Mouse (Mus musculus) heart, embryonic 11.5 days (tissue): ENCODE measurements around the gene Rapsn. TPM values are rescaled to one million over a fixed set of nuclear protein-coding genes. Genes with fewer than 3 reads are reported as not detected.

Source experiments
- ATAC-seq: fragments of 200-750 bp; cut with Nextera tagmentation; replicated peaks from 2 replicates; pipeline ENCODE4 v1.8.0; 2017; ENCODE audit warnings: moderate library complexity; ENCODE audit not compliant: insufficient number of reproducible peaks, low FRiP score, low TSS enrichment
- H3K27ac ChIP-seq: fragments of 300-500 bp; sonication (generic); 2 replicates; pipeline ENCODE4 v1.5.1; 2014; ENCODE audit warnings: mild to moderate bottlenecking, low read depth, low read length
- H3K27me3 ChIP-seq: fragments of 300-500 bp; sonication (generic); 2 replicates; pipeline ENCODE4 v1.6.1; 2014; ENCODE audit warnings: mild to moderate bottlenecking, low read length, mixed read lengths; ENCODE audit not compliant: control insufficient read depth, insufficient read depth
- H3K36me3 ChIP-seq: fragments of 300-500 bp; sonication (generic); 2 replicates; pipeline ENCODE4 v1.6.1; 2014; ENCODE audit warnings: mild to moderate bottlenecking, low read length, moderate library complexity, mixed read lengths; ENCODE audit not compliant: control insufficient read depth, insufficient read depth
- H3K4me1 ChIP-seq: fragments of 300-500 bp; sonication (generic); 2 replicates; pipeline ENCODE4 v1.6.1; 2014; ENCODE audit warnings: low read length; ENCODE audit not compliant: control insufficient read depth, insufficient read depth
- H3K4me2 ChIP-seq: fragments of 300-500 bp; sonication (generic); 2 replicates; pipeline ENCODE4 v1.6.1; 2014; ENCODE audit warnings: mild to moderate bottlenecking, moderate library complexity
- H3K4me3 ChIP-seq: fragments of 300-500 bp; sonication (generic); 2 replicates; pipeline ENCODE4 v1.5.1; 2014; ENCODE audit warnings: low read depth, low read length
- H3K9ac ChIP-seq: fragments of 300-500 bp; sonication (generic); 2 replicates; pipeline ENCODE4 v1.6.1; 2014; ENCODE audit warnings: mild to moderate bottlenecking, low read depth, low read length, moderate library complexity
- H3K9me3 ChIP-seq: fragments of 300-500 bp; sonication (generic); replicated peaks from 2 replicates; pipeline ENCODE4 v1.6.1; 2016; ENCODE audit warnings: low read length; ENCODE audit not compliant: control insufficient read depth
- WGBS: fragments of 180-500 bp; shearing (Covaris S2); extraction: QIAGEN DNeasy Blood & Tissue Kit; methylation state at CpG from one replicate; pipeline ENCODE4 v1.1.7; 2014; ENCODE audit not compliant: insufficient replicate concordance; 5-methylcytosine and 5-hydroxymethylcytosine counted together
- polyA plus RNA-seq: library from polyadenylated mRNA; unstranded; fragments of >200 nt; fragmentation: Nextera tagmentation; extraction: Ambion mirVana; gene quantifications from 2 replicates; pipeline ENCODE4 v1.2.1, GENCODE M21; 2014

The Rapsn gene
- polyA plus RNA-seq, 1 experiment from 2014 or later, result 11.3 TPM

DNA sequence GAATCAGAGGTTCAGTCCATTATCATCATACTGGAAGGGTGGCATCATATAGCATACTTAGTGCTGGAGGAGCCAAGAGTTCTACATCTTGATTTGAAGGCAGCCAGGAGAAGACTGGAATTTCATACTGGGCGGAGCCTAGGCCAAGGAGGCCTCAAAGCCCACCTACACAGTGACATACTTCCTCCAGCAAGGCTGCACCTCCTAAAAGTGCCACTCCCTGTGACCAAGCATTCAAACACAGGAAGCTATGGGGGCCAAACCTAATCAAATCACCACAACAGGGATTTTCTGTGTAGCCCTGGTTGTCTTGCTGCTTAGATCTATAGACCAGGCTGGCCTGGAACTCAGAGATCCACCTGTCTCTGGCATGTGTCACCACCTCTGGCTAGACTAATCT lies 11.5 kb upstream of the Rapsn start:
- Histone ChIP-seq H3K36me3 (peaks cover 7% of the 10 kb centered on the region; the same call in 1 of the 2 replicates), H3K9ac (no peak overlapping the region), H3K9me3 (no peaks in the 10 kb centered on the region), H3K27me3 (no peaks in the 10 kb centered on the region), H3K4me3 (no peak overlapping the region), H3K4me2 (no peak overlapping the region), H3K27ac (no peak overlapping the region), H3K4me1 (peaks cover 10% of the 10 kb centered on the region; the same call in 1 of the 2 replicates)
- ATAC-seq, result no peak
- 84% methylated on average over 1 of the region's 1 CpGs for WGBS

- Histone ChIP-seq H3K27ac (no peak overlapping the region), H3K27me3 (no peaks in the 10 kb centered on the region), H3K36me3 (peaks cover 2% of the 10 kb centered on the region; the same call in 1 of the 2 replicates), H3K4me3 (no peak overlapping the region), H3K4me1 (peaks cover 10% of the 10 kb centered on the region; the same call in 1 of the 2 replicates), H3K9ac (no peak overlapping the region), H3K4me2 (no peak overlapping the region), H3K9me3 (no peaks in the 10 kb centered on the region)
- WGBS, result 97% methylated on average over 1 of the region's 1 CpGs
- ATAC-seq, result no peak
Observed at GRCm38 (mm10) chr2:91025081-91025516, 10.3 kb upstream of the Rapsn start.

- H3K4me2 ChIP-seq, result peak overlapping the region; percentile 43; the same call in 1 of the 2 replicates
Observed at GRCm38 (mm10) chr2:91026491-91026890, 8.9 kb upstream of the Rapsn start.

GRCm38 (mm10) chr2:91027391-91028214 lies 7.8 kb upstream of the Rapsn start:
- Histone ChIP-seq H3K27ac (peak overlapping the region; percentile 10; the same call in 1 of the 2 replicates), H3K36me3 (no peaks in the 10 kb centered on the region), H3K9ac (no peak overlapping the region), H3K4me1 (peaks cover 10% of the 10 kb centered on the region; the same call in 1 of the 2 replicates), H3K27me3 (no peaks in the 10 kb centered on the region), H3K9me3 (no peaks in the 10 kb centered on the region), H3K4me3 (peak overlapping the region; percentile 5; the same call in 1 of the 2 replicates), H3K4me2 (peak overlapping the region; percentile 43)
- ATAC-seq, result 0 out of 2 replicates have a peak, but pooled peaks have one; percentile 28
- 77% methylated on average over 9 of the region's 9 CpGs for WGBS

More at GRCm38 (mm10) chr2:91026491-91026890, 8.9 kb upstream of the Rapsn start:
- H3K4me1 ChIP-seq, result peaks cover 10% of the 10 kb centered on the region; the same call in 1 of the 2 replicates
- H3K4me3 ChIP-seq, result no peak overlapping the region
- no peak for ATAC-seq
- H3K27ac ChIP-seq, result no peak overlapping the region
- 79% methylated on average over 1 of the region's 1 CpGs for WGBS
- no peaks in the 10 kb centered on the region for H3K27me3 ChIP-seq
- no peaks in the 10 kb centered on the region for H3K36me3 ChIP-seq
- H3K9me3 ChIP-seq, result no peaks in the 10 kb centered on the region
- no peak overlapping the region for H3K9ac ChIP-seq

- no peak overlapping the region for H3K4me3 ChIP-seq
- H3K9ac ChIP-seq, result no peak overlapping the region
- H3K36me3 ChIP-seq, result no peaks in the 10 kb centered on the region
- H3K9me3 ChIP-seq, result no peaks in the 10 kb centered on the region
- no peak overlapping the region for H3K4me2 ChIP-seq
- H3K27ac ChIP-seq, result no peak overlapping the region
- 77% methylated on average over 4 of the region's 4 CpGs for WGBS
- ATAC-seq, result no peak; the same call in 1 of the 2 replicates
- no peaks in the 10 kb centered on the region for H3K27me3 ChIP-seq
- peaks cover 9% of the 10 kb centered on the region; the same call in 1 of the 2 replicates for H3K4me1 ChIP-seq
Observed at GRCm38 (mm10) chr2:91031216-91031615, 4.2 kb upstream of the Rapsn start.

GRCm38 (mm10) chr2:91033000-91033399 lies 2.4 kb upstream of the Rapsn start:
- H3K4me1 ChIP-seq, result peaks cover 9% of the 10 kb centered on the region; the same call in 1 of the 2 replicates
- no peak for ATAC-seq
- H3K27ac ChIP-seq, result no peak overlapping the region
- WGBS, result 19% methylated on average over 3 of the region's 3 CpGs
- H3K27me3 ChIP-seq, result no peaks in the 10 kb centered on the region
- H3K4me2 ChIP-seq, result no peak overlapping the region
- no peak overlapping the region for H3K9ac ChIP-seq
- H3K9me3 ChIP-seq, result no peaks in the 10 kb centered on the region
- no peaks in the 10 kb centered on the region for H3K36me3 ChIP-seq
- H3K4me3 ChIP-seq, result no peak overlapping the region

GRCm38 (mm10) chr2:91041786-91042185 lies 6.4 kb downstream of the Rapsn start:
- H3K27me3 ChIP-seq, result no peaks in the 10 kb centered on the region
- no peaks in the 10 kb centered on the region for H3K9me3 ChIP-seq
- no peak overlapping the region for H3K9ac ChIP-seq
- WGBS, result 64% methylated on average over 8 of the region's 8 CpGs
- H3K36me3 ChIP-seq, result no peaks in the 10 kb centered on the region
- ATAC-seq, result no peak
- no peak overlapping the region for H3K27ac ChIP-seq
- no peak overlapping the region for H3K4me2 ChIP-seq
- no peak overlapping the region for H3K4me3 ChIP-seq
- peaks cover 9% of the 10 kb centered on the region; the same call in 1 of the 2 replicates for H3K4me1 ChIP-seq

DNA sequence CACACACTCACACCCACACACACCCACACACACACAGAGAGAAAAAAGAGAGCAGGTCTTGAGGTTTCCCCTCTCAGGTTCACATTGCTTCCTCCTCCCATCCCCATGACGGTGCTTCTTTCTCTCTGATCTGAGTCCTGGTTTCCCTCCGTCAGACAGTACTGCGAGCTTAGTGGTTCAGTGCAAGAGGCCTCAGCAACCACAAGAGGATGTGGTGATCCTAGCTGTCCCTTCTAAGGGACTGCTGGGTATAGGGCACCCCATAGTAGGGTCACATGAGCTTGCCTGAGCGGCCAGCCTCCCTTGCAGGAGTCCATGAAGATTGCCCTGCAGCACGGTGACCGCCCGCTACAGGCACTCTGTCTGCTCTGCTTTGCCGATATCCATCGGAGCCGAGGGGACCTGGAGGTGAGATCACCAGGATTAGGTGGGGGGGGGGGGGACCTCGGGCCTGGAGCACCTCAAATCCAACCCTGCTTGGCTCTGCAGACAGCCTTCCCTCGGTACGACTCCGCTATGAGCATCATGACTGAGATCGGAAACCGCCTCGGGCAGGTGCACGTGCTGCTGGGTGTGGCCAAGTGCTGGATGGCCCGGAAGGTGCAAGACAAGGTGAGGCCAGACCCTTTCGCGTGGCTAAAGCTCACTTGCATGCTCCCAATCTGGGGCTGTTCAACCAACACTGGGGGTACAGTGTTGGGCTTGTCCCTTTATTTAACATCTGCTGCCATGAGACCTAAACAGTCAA lies 7.4 kb downstream of the Rapsn start:
- peaks cover 9% of the 10 kb centered on the region; the same call in 1 of the 2 replicates for H3K4me1 ChIP-seq
- ATAC-seq, result no peak
- H3K9ac ChIP-seq, result no peak overlapping the region
- no peak overlapping the region for H3K27ac ChIP-seq
- no peaks in the 10 kb centered on the region for H3K36me3 ChIP-seq
- no peak overlapping the region for H3K4me2 ChIP-seq
- no peaks in the 10 kb centered on the region for H3K27me3 ChIP-seq
- WGBS, result 59% methylated on average over 21 of the region's 21 CpGs
- H3K4me3 ChIP-seq, result no peak overlapping the region
- H3K9me3 ChIP-seq, result no peaks in the 10 kb centered on the region
